Mouse (Mus musculus) cerebellum, adult 2 months (tissue): ENCODE measurements around the gene Arid2.

ENCODE experiments used
- CTCF ChIP-seq: fragments of 200-500 bp; IDR thresholded peaks from 2 replicates; pipeline ENCODE4 v1.5.1; 2011; ENCODE audit warnings: low read depth, mild to moderate bottlenecking, control low read depth, low read length, moderate library complexity, borderline replicate concordance; ENCODE audit not compliant: insufficient read depth
- POLR2A ChIP-seq: fragments of 200-500 bp; IDR thresholded peaks from 2 replicates; pipeline ENCODE4 v1.6.1; 2011; ENCODE audit warnings: low read length, control low read depth, borderline replicate concordance; ENCODE audit not compliant: insufficient read depth

DNA sequence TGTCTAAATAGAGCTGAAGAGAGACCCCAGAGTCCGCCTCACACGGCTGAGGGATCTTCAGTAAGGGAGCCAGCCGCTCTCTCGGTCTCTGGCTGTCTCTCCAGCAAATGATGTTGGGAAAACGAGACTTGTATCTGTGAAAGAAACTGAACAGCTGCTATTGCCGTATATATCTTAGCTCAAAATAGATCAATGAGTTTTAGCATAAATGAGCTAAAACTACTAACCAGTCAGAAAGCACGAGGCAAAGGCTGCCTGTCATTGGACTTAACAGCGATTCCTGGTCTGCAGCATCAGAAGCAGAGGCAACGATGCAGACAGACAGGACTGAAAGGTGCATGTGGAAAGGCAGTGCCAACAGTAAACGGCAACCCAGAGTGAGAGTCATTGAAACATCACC, 111.0 kb downstream of the Arid2 start:
- TF ChIP-seq POLR2A (no peak), CTCF (no peak)
